Mouse (Mus musculus) left cerebral cortex, adult 8-10 months (tissue): ENCODE measurements at regions not wholly inside any gene's neighbourhood (a gene's known extent, or its start where the extent isn't known, plus 50 kb on each side); places are given as distances from the start of the nearest gene placed in this dataset.
A peak's percentile ranks its signal among the peaks of the same experiment; 100 is the strongest.
"Not testable (repeated sequence)": the region's sequence is repeated elsewhere in the genome, so short reads cannot be mapped to it uniquely, and the experiment has no call there.

Source experiments
- DNase-seq, 2 experiments: peaks; one replicate each; pipeline ENCODE4 v3.0.0; 2022; ENCODE audit warnings: low spot score in 2 of 2

DNA sequence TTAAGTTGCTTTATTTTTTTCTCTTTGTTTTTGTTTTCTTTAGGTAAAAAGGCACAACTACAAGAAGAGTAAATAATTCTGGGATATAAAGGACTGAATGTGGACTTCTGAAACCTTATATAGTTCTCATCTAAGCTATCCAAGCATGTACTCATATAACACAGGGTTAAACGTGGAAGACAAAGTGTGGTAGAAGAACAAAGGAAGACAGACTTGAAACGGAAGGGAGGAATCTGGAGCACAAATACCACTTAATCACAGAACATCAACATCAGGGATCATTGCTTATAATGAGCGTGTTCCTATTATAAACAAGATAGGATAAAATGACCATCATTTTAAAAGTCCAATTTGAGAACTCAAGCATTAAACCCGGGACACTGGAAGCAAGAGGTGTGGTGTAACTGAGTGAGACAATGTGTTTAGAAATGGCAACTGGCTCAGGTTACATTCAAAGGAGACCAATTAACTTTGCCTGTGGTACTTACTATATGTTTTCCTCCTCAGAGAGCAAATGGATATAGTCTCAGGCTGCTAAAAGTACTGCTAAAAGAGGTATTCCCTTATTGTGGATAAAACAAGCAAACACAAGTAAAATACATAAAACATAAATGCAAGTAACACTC is 96.1 kb upstream of the Hdgfl1 start:
- DNase-seq, result no peak

GRCm38 (mm10) chr13:26867794-26868193 is 97.8 kb upstream of the Hdgfl1 start:
- DNase-seq, result peak in 1 of 2 experiments; percentile 21

DNA sequence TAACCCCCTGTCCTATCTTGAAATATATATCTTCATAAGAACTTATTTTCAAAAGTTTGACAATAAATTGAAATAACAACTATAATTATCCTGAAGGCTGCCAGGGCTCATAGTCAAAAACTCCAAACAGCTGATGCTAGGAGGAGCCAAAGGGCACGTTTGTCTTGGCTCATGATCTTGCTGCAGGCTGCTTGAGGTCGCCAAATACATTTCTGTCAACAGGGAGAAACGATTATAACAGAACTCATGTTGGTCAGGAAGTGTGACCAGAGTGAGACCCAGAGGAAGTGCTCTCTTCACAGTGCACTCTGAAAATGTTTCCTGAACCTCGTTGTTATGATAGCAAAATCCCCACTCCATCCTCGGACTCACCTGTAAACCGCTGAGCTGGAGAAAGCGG is 140.9 kb upstream of the Prl start:
- DNase-seq, result no peak

GRCm38 (mm10) chr13:26932695-26933438 is 124.5 kb upstream of the Prl start:
- no peak for DNase-seq

GRCm38 (mm10) chr13:26933838-26934237 is 123.5 kb upstream of the Prl start:
- no peak for DNase-seq

DNA sequence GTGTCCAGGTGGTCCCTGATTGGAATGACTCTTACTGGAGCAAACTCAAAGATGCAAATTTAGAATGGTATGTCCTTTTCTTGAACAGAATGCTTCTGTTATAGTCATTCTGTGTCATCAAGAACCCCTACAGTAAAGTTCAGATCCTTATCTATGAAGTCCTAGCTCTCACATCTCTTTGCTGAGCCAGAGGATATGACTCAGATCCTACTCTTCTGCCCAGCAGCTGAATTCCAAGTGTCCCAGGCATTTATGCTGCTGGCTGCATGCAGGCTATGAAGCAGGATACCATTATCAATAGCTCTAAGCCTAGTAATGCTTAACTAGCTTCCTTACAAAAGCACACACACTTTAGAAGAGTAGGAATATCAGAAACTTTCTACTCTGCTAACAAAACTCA is 116.9 kb upstream of the Prl start:
- no peak for DNase-seq

GRCm38 (mm10) chr13:26944487-26944886 is 112.9 kb upstream of the Prl start:
- DNase-seq, result no peak

DNA sequence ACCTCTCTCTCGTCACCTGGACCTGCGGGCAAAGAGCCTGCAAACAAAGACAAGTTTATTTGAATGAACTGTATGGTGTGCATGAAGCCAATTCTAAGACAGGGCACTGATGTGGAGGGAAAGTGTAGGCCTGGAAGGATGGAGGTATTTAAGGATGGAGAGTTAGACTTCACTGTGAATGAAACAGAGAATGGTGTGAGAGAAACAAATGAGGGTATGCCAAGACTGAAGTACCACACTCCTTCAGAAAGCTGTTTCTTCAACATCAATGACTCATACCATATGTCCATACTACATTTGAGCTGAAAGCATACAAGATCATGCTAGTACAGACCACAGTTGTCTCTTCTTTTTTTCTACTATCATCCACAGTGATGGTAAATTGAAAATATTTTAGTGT is 105.9 kb upstream of the Prl start:
- DNase-seq, result no peak

DNA sequence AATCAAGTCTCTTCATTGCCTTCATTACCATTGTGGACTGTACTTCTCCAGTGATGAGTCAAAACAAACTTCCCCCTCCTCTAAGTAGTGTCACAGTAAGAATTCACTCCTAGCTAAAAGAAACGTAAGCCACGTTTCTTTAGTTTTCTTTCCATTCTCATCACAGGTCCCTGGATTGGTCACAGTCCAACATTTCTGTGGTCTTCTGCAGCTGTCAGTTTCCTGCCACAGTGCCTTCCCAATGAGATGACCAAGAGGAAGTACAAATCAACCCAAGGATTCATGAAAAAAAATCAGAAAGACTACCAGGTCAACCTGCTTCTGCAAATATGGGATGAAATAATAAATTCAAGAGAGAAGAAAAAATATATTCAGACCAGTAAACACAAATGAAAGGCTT is 103.5 kb upstream of the Prl start:
- no peak for DNase-seq

- DNase-seq, result no peak
Observed at GRCm38 (mm10) chr13:26959534-26960100, 97.8 kb upstream of the Prl start.

- DNase-seq, result not testable (repeated sequence)
Observed at GRCm38 (mm10) chr13:26960531-26960930, 96.8 kb upstream of the Prl start.

DNA sequence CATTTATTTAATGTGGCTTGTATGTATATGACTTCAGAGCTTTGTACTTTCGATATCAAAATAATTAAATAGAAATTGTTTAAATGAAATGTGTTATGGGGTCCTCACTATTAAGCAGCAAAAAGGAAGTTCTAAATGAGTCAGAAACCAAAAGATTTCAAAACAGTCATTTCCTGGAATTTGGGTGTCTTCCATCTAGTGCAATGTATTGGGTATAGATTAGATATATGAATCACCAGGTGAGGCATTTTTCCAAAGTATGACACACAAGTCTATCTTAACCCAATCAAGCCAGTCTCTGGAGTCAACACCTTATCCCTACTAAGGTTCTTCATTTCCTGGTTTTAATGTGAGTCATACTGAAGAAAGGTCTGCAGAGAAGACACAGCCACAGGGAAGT is 81.3 kb upstream of the Prl start:
- no peak for DNase-seq

GRCm38 (mm10) chr13:26980475-26980874 is 76.9 kb upstream of the Prl start:
- no peak for DNase-seq
